Mouse (Mus musculus): ENCODE results near the gene Atp5b. TPM values are rescaled to one million over a fixed set of nuclear protein-coding genes. Genes with fewer than 3 reads are reported as not detected.

Atp5b gene
- polyA plus RNA-seq, 1 experiment: 483 TPM

GRCm38 (mm10) chr10:128127497-128127896, 44.4 kb downstream of the Atp5b start:
- Histone ChIP-seq H3K4me3 (ENCODE audit: insufficient read depth, low read length) (no peak overlapping the region), H3K4me1 (ENCODE audit: control insufficient read depth, insufficient read depth, low read length) (peaks cover 14% of the 10 kb centered on the region), H3K27ac (ENCODE audit: insufficient read depth, low read depth, low read length) (no peak overlapping the region)
- TF ChIP-seq CTCF (IDR thresholded peaks at IDR 0.05; ENCODE audit: low read depth, low read length): no peak
- TF ChIP-seq POLR2A (IDR thresholded peaks at IDR 0.05; ENCODE audit: borderline replicate concordance, low read depth, low read length): no peak

DNA sequence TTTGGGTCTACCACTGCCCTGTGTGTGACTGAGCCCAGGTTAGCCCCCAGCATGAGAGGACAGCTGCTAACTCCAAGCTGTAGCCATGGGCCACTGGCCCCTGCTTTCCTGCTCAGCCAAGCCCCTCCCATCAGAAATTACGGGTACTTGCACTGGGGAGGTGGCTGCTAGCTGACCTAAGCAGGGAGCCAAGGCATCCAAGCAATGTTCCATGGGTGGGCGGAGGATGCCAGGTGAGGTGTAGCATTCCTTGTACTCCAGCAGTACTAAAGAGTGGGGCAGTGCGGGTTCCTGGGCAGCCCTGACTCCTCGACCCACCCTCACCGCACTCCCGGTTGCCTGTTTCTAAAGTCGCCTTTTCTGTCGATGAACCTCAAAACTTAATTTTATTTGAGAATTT, 45.1 kb downstream of the Atp5b start:
- TF ChIP-seq CTCF (IDR thresholded peaks at IDR 0.05; ENCODE audit: low read depth, low read length) (no peak), POLR2A (IDR thresholded peaks at IDR 0.05; ENCODE audit: borderline replicate concordance, low read depth, low read length) (no peak)
- Histone ChIP-seq H3K4me3 (ENCODE audit: insufficient read depth, low read length) (no peak overlapping the region), H3K4me1 (ENCODE audit: control insufficient read depth, insufficient read depth, low read length) (peaks cover 14% of the 10 kb centered on the region), H3K27ac (ENCODE audit: insufficient read depth, low read depth, low read length) (no peak overlapping the region)

GRCm38 (mm10) chr10:128131297-128131696, 48.2 kb downstream of the Atp5b start:
- peaks cover 11% of the 10 kb centered on the region for H3K4me1 ChIP-seq (ENCODE audit: control insufficient read depth, insufficient read depth, low read length)
- no peak overlapping the region for H3K27ac ChIP-seq (ENCODE audit: insufficient read depth, low read depth, low read length)
- no peak overlapping the region for H3K4me3 ChIP-seq (ENCODE audit: insufficient read depth, low read length)
- no peak for TF ChIP-seq CTCF (IDR thresholded peaks at IDR 0.05; ENCODE audit: low read depth, low read length)
- TF ChIP-seq POLR2A (IDR thresholded peaks at IDR 0.05; ENCODE audit: borderline replicate concordance, low read depth, low read length): no peak

- TF ChIP-seq POLR2A (IDR thresholded peaks at IDR 0.05; ENCODE audit: borderline replicate concordance, low read depth, low read length) (no peak), CTCF (IDR thresholded peaks at IDR 0.05; ENCODE audit: low read depth, low read length) (no peak)
- Histone ChIP-seq H3K4me3 (ENCODE audit: insufficient read depth, low read length) (no peak overlapping the region), H3K4me1 (ENCODE audit: control insufficient read depth, insufficient read depth, low read length) (peaks cover 11% of the 10 kb centered on the region), H3K27ac (ENCODE audit: insufficient read depth, low read depth, low read length) (no peak overlapping the region)
Observed at GRCm38 (mm10) chr10:128131812-128132211, 48.7 kb downstream of the Atp5b start.

GRCm38 (mm10) chr10:128133650-128134332, 50.7 kb downstream of the Atp5b start:
- Histone ChIP-seq H3K4me1 (ENCODE audit: control insufficient read depth, insufficient read depth, low read length) (peaks cover 11% of the 10 kb centered on the region), H3K27ac (ENCODE audit: insufficient read depth, low read depth, low read length) (no peak overlapping the region), H3K4me3 (ENCODE audit: insufficient read depth, low read length) (no peak overlapping the region)
- TF ChIP-seq CTCF (IDR thresholded peaks at IDR 0.05; ENCODE audit: low read depth, low read length) (no peak), POLR2A (IDR thresholded peaks at IDR 0.05; ENCODE audit: borderline replicate concordance, low read depth, low read length) (no peak)

GRCm38 (mm10) chr10:128135374-128135773, 52.3 kb downstream of the Atp5b start:
- H3K4me3 ChIP-seq (ENCODE audit: insufficient read depth, low read length): no peak overlapping the region
- TF ChIP-seq CTCF (IDR thresholded peaks at IDR 0.05; ENCODE audit: low read depth, low read length) (no peak), POLR2A (IDR thresholded peaks at IDR 0.05; ENCODE audit: borderline replicate concordance, low read depth, low read length) (no peak)
- H3K27ac ChIP-seq (ENCODE audit: insufficient read depth, low read depth, low read length): no peak overlapping the region
- H3K4me1 ChIP-seq (ENCODE audit: control insufficient read depth, insufficient read depth, low read length): peaks cover 11% of the 10 kb centered on the region

Other genes with a start within 250 kb of the Atp5b start
- not detected in 2 replicates for gene Rdh19, start 233.3 kb upstream of the Atp5b start, polyA plus RNA-seq (2012; ENCODE audit: insufficient read depth, insufficient read length, missing spikeins)
- not detected in 2 replicates for gene Rdh16f2, start 216.8 kb upstream of the Atp5b start, polyA plus RNA-seq (2012; ENCODE audit: insufficient read depth, insufficient read length, missing spikeins)
- gene Rdh7, start 194.5 kb upstream of the Atp5b start, polyA plus RNA-seq (2012; ENCODE audit: insufficient read depth, insufficient read length, missing spikeins): not detected in 2 replicates
- not detected in 2 replicates for gene Sdr9c7, start 184.8 kb upstream of the Atp5b start, polyA plus RNA-seq (2012; ENCODE audit: insufficient read depth, insufficient read length, missing spikeins)
- not detected in 2 replicates for gene Hsd17b6, start 75.7 kb upstream of the Atp5b start, polyA plus RNA-seq (2012; ENCODE audit: insufficient read depth, insufficient read length, missing spikeins)
- 14.3 and 18.6 TPM in 2 replicates for gene Prim1, start 68.1 kb upstream of the Atp5b start, polyA plus RNA-seq (2012; ENCODE audit: insufficient read depth, insufficient read length, missing spikeins)
- 540 and 609 TPM in 2 replicates for gene Naca, start 47.7 kb upstream of the Atp5b start, polyA plus RNA-seq (2012; ENCODE audit: insufficient read depth, insufficient read length, missing spikeins)
- gene Ptges3, start 24.3 kb upstream of the Atp5b start, polyA plus RNA-seq (2012; ENCODE audit: insufficient read depth, insufficient read length, missing spikeins): 152 and 160 TPM in 2 replicates
- 49.0 and 52.9 TPM in 2 replicates for gene Baz2a, start 8.3 kb downstream of the Atp5b start, polyA plus RNA-seq (2012; ENCODE audit: insufficient read depth, insufficient read length, missing spikeins)
- gene Rbms2, start 97.0 kb downstream of the Atp5b start, polyA plus RNA-seq (2012; ENCODE audit: insufficient read depth, insufficient read length, missing spikeins): 39.4 and 39.8 TPM in 2 replicates
- not detected in 2 replicates for gene Gls2, start 111.2 kb downstream of the Atp5b start, polyA plus RNA-seq (2012; ENCODE audit: insufficient read depth, insufficient read length, missing spikeins)
- 5.3 and 6.1 TPM in 2 replicates for gene Spryd4, start 128.5 kb downstream of the Atp5b start, polyA plus RNA-seq (2012; ENCODE audit: insufficient read depth, insufficient read length, missing spikeins)
- not detected in 2 replicates for gene Mip, start 142.6 kb downstream of the Atp5b start, polyA plus RNA-seq (2012; ENCODE audit: insufficient read depth, insufficient read length, missing spikeins)
- 6.4 and 10.7 TPM in 2 replicates for gene Timeless, start 148.8 kb downstream of the Atp5b start, polyA plus RNA-seq (2012; ENCODE audit: insufficient read depth, insufficient read length, missing spikeins)
- gene Apon, start 170.8 kb downstream of the Atp5b start, polyA plus RNA-seq (2012; ENCODE audit: insufficient read depth, insufficient read length, missing spikeins): not detected in 2 replicates
- not detected in 2 replicates for gene Apof, start 185.4 kb downstream of the Atp5b start, polyA plus RNA-seq (2012; ENCODE audit: insufficient read depth, insufficient read length, missing spikeins)
- gene Stat2, start 187.3 kb downstream of the Atp5b start, polyA plus RNA-seq (2012; ENCODE audit: insufficient read depth, insufficient read length, missing spikeins): 89.6 and 94.6 TPM in 2 replicates
- not detected in 2 replicates for gene Il23a, start 215.5 kb downstream of the Atp5b start, polyA plus RNA-seq (2012; ENCODE audit: insufficient read depth, insufficient read length, missing spikeins)
- gene Pan2, start 220.1 kb downstream of the Atp5b start, polyA plus RNA-seq (2012; ENCODE audit: insufficient read depth, insufficient read length, missing spikeins): 14.3 and 15.2 TPM in 2 replicates
- gene Cnpy2, start 239.2 kb downstream of the Atp5b start, polyA plus RNA-seq (2012; ENCODE audit: insufficient read depth, insufficient read length, missing spikeins): 78.6 and 82.6 TPM in 2 replicates

Measured in bone marrow macrophage, adult 2 months (primary cell).